Mouse (Mus musculus): ENCODE measurements around the gene Ctnnd2. TPM values are rescaled to one million over a fixed set of nuclear protein-coding genes. Genes with fewer than 3 reads are reported as not detected.

The Ctnnd2 gene
- polyA plus RNA-seq, 1 experiment, result not detected

GRCm38 (mm10) chr15:30964865-30965679 lies 792.7 kb downstream of the Ctnnd2 start:
- TF ChIP-seq GATA1 (IDR thresholded peaks at IDR 0.05; ENCODE audit: low read length), result no peak

- no peak for TF ChIP-seq GATA1 (IDR thresholded peaks at IDR 0.05; ENCODE audit: low read length)
Observed at GRCm38 (mm10) chr15:30966826-30967225, 794.4 kb downstream of the Ctnnd2 start.

GRCm38 (mm10) chr15:30974436-30974835 lies 802.0 kb downstream of the Ctnnd2 start:
- no peak for TF ChIP-seq GATA1 (IDR thresholded peaks at IDR 0.05; ENCODE audit: low read length)

GRCm38 (mm10) chr15:30974991-30975775 lies 802.8 kb downstream of the Ctnnd2 start:
- TF ChIP-seq GATA1 (IDR thresholded peaks at IDR 0.05; ENCODE audit: low read length), result no peak

- no peak for TF ChIP-seq GATA1 (IDR thresholded peaks at IDR 0.05; ENCODE audit: low read length)
Observed at GRCm38 (mm10) chr15:30977166-30977740, 804.9 kb downstream of the Ctnnd2 start.

GRCm38 (mm10) chr15:30986890-30987289 lies 814.5 kb downstream of the Ctnnd2 start:
- no peak for TF ChIP-seq GATA1 (IDR thresholded peaks at IDR 0.05; ENCODE audit: low read length)

GRCm38 (mm10) chr15:30990421-30991252 lies 818.2 kb downstream of the Ctnnd2 start:
- TF ChIP-seq GATA1 (IDR thresholded peaks at IDR 0.05; ENCODE audit: low read length), result no peak

- no peak for TF ChIP-seq GATA1 (IDR thresholded peaks at IDR 0.05; ENCODE audit: low read length)
Observed at GRCm38 (mm10) chr15:30992357-30992756, 820.0 kb downstream of the Ctnnd2 start.

GRCm38 (mm10) chr15:30992901-30993300 lies 820.5 kb downstream of the Ctnnd2 start:
- no peak for TF ChIP-seq GATA1 (IDR thresholded peaks at IDR 0.05; ENCODE audit: low read length)

GRCm38 (mm10) chr15:30995346-30995745 lies 823.0 kb downstream of the Ctnnd2 start:
- no peak for TF ChIP-seq GATA1 (IDR thresholded peaks at IDR 0.05; ENCODE audit: low read length)

- TF ChIP-seq GATA1 (IDR thresholded peaks at IDR 0.05; ENCODE audit: low read length), result no peak
Observed at GRCm38 (mm10) chr15:31004468-31004867, 832.1 kb downstream of the Ctnnd2 start.

GRCm38 (mm10) chr15:31004976-31005375 lies 832.6 kb downstream of the Ctnnd2 start:
- no peak for TF ChIP-seq GATA1 (IDR thresholded peaks at IDR 0.05; ENCODE audit: low read length)

- TF ChIP-seq GATA1 (IDR thresholded peaks at IDR 0.05; ENCODE audit: low read length), result no peak
Observed at GRCm38 (mm10) chr15:31006050-31006824, 833.8 kb downstream of the Ctnnd2 start.

- TF ChIP-seq GATA1 (IDR thresholded peaks at IDR 0.05; ENCODE audit: low read length), result no peak
Observed at GRCm38 (mm10) chr15:31006825-31007157, 834.4 kb downstream of the Ctnnd2 start.

- no peak for TF ChIP-seq GATA1 (IDR thresholded peaks at IDR 0.05; ENCODE audit: low read length)
Observed at GRCm38 (mm10) chr15:31008594-31008993, 836.2 kb downstream of the Ctnnd2 start.

Measured in G1E-ER4 (cell line).